Mouse (Mus musculus): ENCODE results near the gene Car14. TPM values are rescaled to one million over a fixed set of nuclear protein-coding genes. Genes with fewer than 3 reads are reported as not detected.
"Not testable (repeated sequence)": the region's sequence is repeated elsewhere in the genome, so short reads cannot be mapped to it uniquely, and the experiment has no call there.

The Car14 gene
- polyA plus RNA-seq (2016; fragmentation: Nextera tagmentation; extraction: Ambion mirVana): 26.3 and 32.1 TPM in 2 replicates

GRCm38 (mm10) chr3:95904568-95904967, at the start of gene Car14:
Gene Car14 (minus strand): TSS chr3:95904691.
- under 1% methylated on average over 15 of the region's 15 CpGs for WGBS
- Histone ChIP-seq H3K4me3 (replicated peaks) (peak within 1 kb of the TSS; percentile 36), H3K4me1 (peaks cover 43% of the 10 kb centered on the region), H3K9ac (peak within 1 kb of the TSS; percentile 53), H3K36me3 (replicated peaks) (no peaks in the 10 kb centered on the region), H3K27ac (peak within 1 kb of the TSS; percentile 58; the same call in 1 of the 2 replicates), H3K4me2 (peak within 1 kb of the TSS; percentile 77), H3K27me3 (peaks cover 10% of the 10 kb centered on the region; the same call in 1 of the 2 replicates), H3K9me3 (no peaks in the 10 kb centered on the region)
- ATAC-seq (ENCODE audit: low FRiP score): peak; percentile 56

GRCm38 (mm10) chr3:95953522-95953921, 49.0 kb upstream of the Car14 start:
- Histone ChIP-seq H3K9ac (peak overlapping the region; percentile 17; the same call in 1 of the 2 replicates), H3K27me3 (no peaks in the 10 kb centered on the region), H3K4me2 (0 out of 2 replicates have a peak overlapping the region, but pooled peaks have one; percentile 0), H3K36me3 (replicated peaks) (peaks cover 7% of the 10 kb centered on the region; the same call in 1 of the 2 replicates), H3K27ac (peak overlapping the region; percentile 73), H3K9me3 (no peaks in the 10 kb centered on the region), H3K4me3 (replicated peaks) (no peak overlapping the region), H3K4me1 (peaks cover 16% of the 10 kb centered on the region)
- ATAC-seq (ENCODE audit: low FRiP score): no peak
- WGBS: 60% methylated on average over 3 of the region's 3 CpGs

- H3K9ac ChIP-seq: peak overlapping the region; percentile 17; the same call in 1 of the 2 replicates
- 0 out of 2 replicates have a peak overlapping the region, but pooled peaks have one; percentile 0 for H3K4me2 ChIP-seq
- H3K4me3 ChIP-seq (replicated peaks): no peak overlapping the region
- peaks cover 16% of the 10 kb centered on the region for H3K4me1 ChIP-seq
- no peak for ATAC-seq (ENCODE audit: low FRiP score)
- H3K27me3 ChIP-seq: no peaks in the 10 kb centered on the region
- H3K27ac ChIP-seq: peak overlapping the region; percentile 73
- H3K9me3 ChIP-seq: no peaks in the 10 kb centered on the region
- peaks cover 8% of the 10 kb centered on the region for H3K36me3 ChIP-seq (replicated peaks)
These were observed 48.5 kb upstream of the Car14 start for GRCm38 (mm10) chr3:95953023-95953422.

- WGBS: 75% methylated on average over 12 of the region's 12 CpGs
- peak overlapping the region; percentile 71 for H3K4me2 ChIP-seq
- ATAC-seq (ENCODE audit: low FRiP score): peak; percentile 24
These were observed 47.1 kb upstream of the Car14 start for GRCm38 (mm10) chr3:95951566-95951965.

GRCm38 (mm10) chr3:95950763-95951551, 46.5 kb upstream of the Car14 start:
- peak overlapping the region; percentile 71 for H3K4me2 ChIP-seq
- H3K27me3 ChIP-seq: no peaks in the 10 kb centered on the region
- peak; percentile 95 for ATAC-seq (ENCODE audit: low FRiP score)
- H3K27ac ChIP-seq: peak overlapping the region; percentile 99
- peaks cover 15% of the 10 kb centered on the region for H3K36me3 ChIP-seq (replicated peaks)
- 3% methylated on average over 49 of the region's 49 CpGs for WGBS
- peaks cover 16% of the 10 kb centered on the region for H3K4me1 ChIP-seq
- peak overlapping the region; percentile 51 for H3K4me3 ChIP-seq (replicated peaks)
- no peaks in the 10 kb centered on the region for H3K9me3 ChIP-seq
- peak overlapping the region; percentile 66 for H3K9ac ChIP-seq

More at GRCm38 (mm10) chr3:95951566-95951965, 47.1 kb upstream of the Car14 start:
- Histone ChIP-seq H3K4me3 (replicated peaks) (peak overlapping the region; percentile 51), H3K9ac (peak overlapping the region; percentile 66), H3K27ac (peak overlapping the region; percentile 99), H3K4me1 (peaks cover 16% of the 10 kb centered on the region)
- not testable (repeated sequence) for H3K9me3 ChIP-seq; H3K27me3 ChIP-seq; H3K36me3 ChIP-seq (replicated peaks)

- Histone ChIP-seq H3K9ac (no peak overlapping the region), H3K27ac (no peak overlapping the region), H3K9me3 (no peaks in the 10 kb centered on the region), H3K4me2 (no peak overlapping the region), H3K27me3 (no peaks in the 10 kb centered on the region), H3K4me3 (replicated peaks) (no peak overlapping the region), H3K36me3 (replicated peaks) (peaks cover 33% of the 10 kb centered on the region), H3K4me1 (peaks cover 13% of the 10 kb centered on the region)
- ATAC-seq (ENCODE audit: low FRiP score): no peak
- WGBS: 92% methylated on average over 5 of the region's 5 CpGs
These were observed 43.8 kb upstream of the Car14 start for GRCm38 (mm10) chr3:95948325-95948724.

GRCm38 (mm10) chr3:95945731-95946240, 41.3 kb upstream of the Car14 start:
- Histone ChIP-seq H3K27me3 (no peaks in the 10 kb centered on the region), H3K4me2 (no peak overlapping the region), H3K4me1 (no peaks in the 10 kb centered on the region), H3K4me3 (replicated peaks) (no peak overlapping the region), H3K36me3 (replicated peaks) (peaks cover 59% of the 10 kb centered on the region), H3K9ac (no peak overlapping the region), H3K9me3 (no peaks in the 10 kb centered on the region), H3K27ac (no peak overlapping the region)
- WGBS: 84% methylated on average over 14 of the region's 14 CpGs
- no peak for ATAC-seq (ENCODE audit: low FRiP score)

- ATAC-seq (ENCODE audit: low FRiP score): no peak
- no peaks in the 10 kb centered on the region for H3K4me1 ChIP-seq
- H3K9ac ChIP-seq: no peak overlapping the region
- no peaks in the 10 kb centered on the region for H3K9me3 ChIP-seq
- H3K36me3 ChIP-seq (replicated peaks): peaks cover 69% of the 10 kb centered on the region
- H3K4me3 ChIP-seq (replicated peaks): no peak overlapping the region
- 93% methylated on average over 8 of the region's 8 CpGs for WGBS
- no peak overlapping the region for H3K27ac ChIP-seq
- H3K27me3 ChIP-seq: no peaks in the 10 kb centered on the region
- H3K4me2 ChIP-seq: no peak overlapping the region
These were observed 40.3 kb upstream of the Car14 start for GRCm38 (mm10) chr3:95944742-95945141.

GRCm38 (mm10) chr3:95943226-95943625, 38.7 kb upstream of the Car14 start:
- no peaks in the 10 kb centered on the region for H3K9me3 ChIP-seq
- H3K4me3 ChIP-seq (replicated peaks): no peak overlapping the region
- H3K9ac ChIP-seq: no peak overlapping the region
- ATAC-seq (ENCODE audit: low FRiP score): no peak
- H3K4me1 ChIP-seq: no peaks in the 10 kb centered on the region
- H3K36me3 ChIP-seq (replicated peaks): peaks cover 77% of the 10 kb centered on the region
- no peak overlapping the region for H3K4me2 ChIP-seq
- 91% methylated on average over 7 of the region's 7 CpGs for WGBS
- H3K27me3 ChIP-seq: no peaks in the 10 kb centered on the region
- H3K27ac ChIP-seq: no peak overlapping the region

GRCm38 (mm10) chr3:95942749-95943148, 38.3 kb upstream of the Car14 start:
- WGBS: 87% methylated on average over 6 of the region's 6 CpGs
- Histone ChIP-seq H3K4me3 (replicated peaks) (no peak overlapping the region), H3K27me3 (no peaks in the 10 kb centered on the region), H3K4me1 (no peaks in the 10 kb centered on the region), H3K36me3 (replicated peaks) (peaks cover 81% of the 10 kb centered on the region), H3K4me2 (no peak overlapping the region), H3K9me3 (no peaks in the 10 kb centered on the region), H3K27ac (no peak overlapping the region), H3K9ac (no peak overlapping the region)
- ATAC-seq (ENCODE audit: low FRiP score): no peak

GRCm38 (mm10) chr3:95938835-95939234, 34.3 kb upstream of the Car14 start:
- WGBS: 93% methylated on average over 15 of the region's 15 CpGs
- ATAC-seq (ENCODE audit: low FRiP score): no peak
- Histone ChIP-seq H3K9ac (no peak overlapping the region), H3K9me3 (no peaks in the 10 kb centered on the region), H3K4me1 (no peaks in the 10 kb centered on the region), H3K4me3 (replicated peaks) (no peak overlapping the region), H3K27me3 (no peaks in the 10 kb centered on the region), H3K27ac (no peak overlapping the region), H3K4me2 (no peak overlapping the region), H3K36me3 (replicated peaks) (peaks cover 88% of the 10 kb centered on the region)

GRCm38 (mm10) chr3:95938217-95938616, 33.7 kb upstream of the Car14 start:
- WGBS: 97% methylated on average over 8 of the region's 8 CpGs
- Histone ChIP-seq H3K4me3 (replicated peaks) (no peak overlapping the region), H3K27ac (no peak overlapping the region)

More at GRCm38 (mm10) chr3:95938217-95938616, 33.7 kb upstream of the Car14 start:
- no peak overlapping the region for H3K4me2 ChIP-seq
- H3K9me3 ChIP-seq: no peaks in the 10 kb centered on the region
- H3K9ac ChIP-seq: no peak overlapping the region
- H3K4me1 ChIP-seq: no peaks in the 10 kb centered on the region
- no peak for ATAC-seq (ENCODE audit: low FRiP score)
- H3K36me3 ChIP-seq (replicated peaks): peaks cover 91% of the 10 kb centered on the region
- H3K27me3 ChIP-seq: no peaks in the 10 kb centered on the region

Measured in forebrain, embryonic 12.5 days (tissue).